11 mouse cellular contexts compared by ENCODE assay signal in the genomic region with DNA sequence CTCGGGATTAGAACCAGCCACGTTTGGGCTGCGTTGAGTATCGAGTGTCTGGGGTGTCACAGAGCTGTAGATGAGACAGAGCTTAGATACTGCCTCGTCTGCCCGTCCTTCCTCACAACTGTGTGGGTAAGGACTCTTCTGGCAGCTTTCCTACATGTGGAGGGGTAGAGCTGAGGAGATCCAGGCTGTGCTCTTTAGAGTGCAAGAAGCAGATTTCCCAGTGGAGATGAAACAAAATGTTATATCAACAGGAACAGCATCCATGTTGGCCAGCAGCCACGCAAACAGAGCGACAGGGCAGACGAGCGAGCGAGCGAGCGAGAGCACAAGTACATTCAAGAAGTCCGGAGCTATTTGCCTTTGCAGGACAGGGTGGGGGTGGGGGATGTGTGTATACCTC. TPM values are rescaled to one million over a fixed set of nuclear protein-coding genes. Genes with fewer than 3 reads are reported as not detected.
A peak's percentile ranks its signal among the peaks of the same experiment; 100 is the strongest.
DNase-seq lines count a peak whose midpoint lies in the region; ATAC-seq and TF ChIP-seq lines count a peak whose summit lies in the region.
"Had no signal": no experiment of that assay in that cellular context is flagged by ENCODE, and none has a peak within 500 bp of the region (broad histone marks: within the 10 kb centered on the region; RNA-seq: fewer than 3 reads in every experiment).

No protein-coding gene starts in this region.

- peak; percentile 20 for DNase-seq in cerebellum, adult 11 months
- DNase-seq in cerebellum, adult 9-10 months, result no peak
- DNase-seq in hindbrain, postnatal 0 days (ENCODE audit: low spot score), result peak; percentile 47
- no peak for DNase-seq in neural tube, embryonic 10.5 days (ENCODE audit: extremely low spot score, low spot score)
- DNase-seq in right cerebral cortex, postnatal 4 days, result peak; percentile 29

- no peak overlapping the region for H3K9ac ChIP-seq in hindbrain, postnatal 0 days (replicated peaks; ENCODE audit: low read length)
- H3K9ac ChIP-seq in hindbrain, embryonic 13.5 days, result no peak overlapping the region
- H3K9ac ChIP-seq in neural tube, embryonic 13.5 days, result no peak overlapping the region
- H3K9ac ChIP-seq: liver, embryonic 14.5 days had no signal

- TF ChIP-seq CTCF in hindbrain, postnatal 0 days (IDR thresholded peaks at IDR 0.05; ENCODE audit: low read depth), result no peak

- no peaks in the 10 kb centered on the region for H3K36me3 ChIP-seq in hindbrain, postnatal 0 days (ENCODE audit: insufficient read depth, low read length)
- no peaks in the 10 kb centered on the region for H3K36me3 ChIP-seq in hindbrain, embryonic 13.5 days
- H3K36me3 ChIP-seq in neural tube, embryonic 13.5 days, result no peaks in the 10 kb centered on the region
- H3K36me3 ChIP-seq: G1E had no signal

- no peak overlapping the region for H3K4me3 ChIP-seq in hindbrain, postnatal 0 days (ENCODE audit: low read length)
- H3K4me3 ChIP-seq in hindbrain, embryonic 13.5 days, result no peak overlapping the region
- H3K4me3 ChIP-seq in neural tube, embryonic 13.5 days, result no peak overlapping the region
- H3K4me3 ChIP-seq: myocyte had no signal

- H3K4me2 ChIP-seq in hindbrain, postnatal 0 days (ENCODE audit: low read depth, low read length), result peak overlapping the region; percentile 14; the same call in 1 of the 2 replicates
- no peak overlapping the region for H3K4me2 ChIP-seq in hindbrain, embryonic 13.5 days
- H3K4me2 ChIP-seq in neural tube, embryonic 13.5 days, result peak overlapping the region; percentile 85

- H3K4me1 ChIP-seq in hindbrain, postnatal 0 days (ENCODE audit: insufficient read depth, low read length), result peaks cover 6% of the 10 kb centered on the region; the same call in 1 of the 2 replicates
- H3K4me1 ChIP-seq in hindbrain, embryonic 13.5 days (replicated peaks), result peaks cover 18% of the 10 kb centered on the region
- peaks cover 18% of the 10 kb centered on the region for H3K4me1 ChIP-seq in neural tube, embryonic 13.5 days (replicated peaks)

- H3K27me3 ChIP-seq in hindbrain, postnatal 0 days (ENCODE audit: insufficient read depth, low read length), result no peaks in the 10 kb centered on the region
- H3K27me3 ChIP-seq in hindbrain, embryonic 13.5 days, result peaks cover 38% of the 10 kb centered on the region
- peaks cover 23% of the 10 kb centered on the region for H3K27me3 ChIP-seq in neural tube, embryonic 13.5 days

- no peaks in the 10 kb centered on the region for H3K9me3 ChIP-seq in hindbrain, postnatal 0 days (ENCODE audit: low read length)
- no peaks in the 10 kb centered on the region for H3K9me3 ChIP-seq in hindbrain, embryonic 13.5 days
- no peaks in the 10 kb centered on the region for H3K9me3 ChIP-seq in neural tube, embryonic 13.5 days
- H3K9me3 ChIP-seq: G1E had no signal

- 71% methylated on average over 14 of the region's 14 CpGs for whole genome bisulfite sequencing in hindbrain, postnatal 0 days
- WGBS in hindbrain, embryonic 13.5 days, result 71% methylated on average over 14 of the region's 14 CpGs
- WGBS in neural tube, embryonic 13.5 days, result 70% methylated on average over 14 of the region's 14 CpGs

- ATAC-seq in hindbrain, postnatal 0 days, result no peak
- no peak for ATAC-seq in hindbrain, embryonic 13.5 days (ENCODE audit: low FRiP score)
- no peak for ATAC-seq in neural tube, embryonic 13.5 days (ENCODE audit: low read depth)
- ATAC-seq in inflammation-experienced regulatory T-cells, adult 6 months, result no peak

- H3K27ac ChIP-seq in hindbrain, postnatal 0 days, result no peak overlapping the region
- no peak overlapping the region for H3K27ac ChIP-seq in hindbrain, embryonic 13.5 days
- H3K27ac ChIP-seq in neural tube, embryonic 13.5 days (replicated peaks), result no peak overlapping the region
- H3K27ac ChIP-seq: liver, embryonic 14.5 days had no signal

RNA-seq across cellular contexts. Expression of gene Kcnh1, which starts 3.1 kb away (rescaled TPM):
- total RNA-seq in hindbrain, postnatal 0 days (2014; rRNA removed), result 7.0 TPM in 2 replicates
- 2.7 and 2.9 TPM in 2 replicates for polyA plus RNA-seq in hindbrain, postnatal 0 days (2015; fragmentation: Nextera tagmentation; extraction: Ambion mirVana)
- 1.8 and 2.2 TPM in 2 replicates for polyA plus RNA-seq in hindbrain, embryonic 13.5 days (2015; fragmentation: Nextera tagmentation; extraction: Ambion mirVana)
- 3.5 and 3.9 TPM in 2 replicates for polyA plus RNA-seq in neural tube, embryonic 13.5 days (2015; fragmentation: Nextera tagmentation; extraction: Ambion mirVana)
- not detected for polyA plus RNA-seq in inflammation-experienced regulatory T-cells, adult 6 months (2017; shearing (Covaris generic))
- polyA plus RNA-seq: G1E had no signal

RNA-seq across cellular contexts. Expression of gene Rcor3, which starts 55.8 kb away (rescaled TPM):
- total RNA-seq in hindbrain, postnatal 0 days (2014; rRNA removed), result 24.2 and 31.2 TPM in 2 replicates
- 50.0 and 51.3 TPM in 2 replicates for polyA plus RNA-seq in hindbrain, postnatal 0 days (2015; fragmentation: Nextera tagmentation; extraction: Ambion mirVana)
- 29.5 and 32.9 TPM in 2 replicates for polyA plus RNA-seq in hindbrain, embryonic 13.5 days (2015; fragmentation: Nextera tagmentation; extraction: Ambion mirVana)
- polyA plus RNA-seq in neural tube, embryonic 13.5 days (2015; fragmentation: Nextera tagmentation; extraction: Ambion mirVana), result 32.3 and 35.7 TPM in 2 replicates
- polyA plus RNA-seq in inflammation-experienced regulatory T-cells, adult 6 months (2017; shearing (Covaris generic)), result 10 to 100 TPM; 10.9 to 19.9 (median 14.6) TPM

Comparison
In these comparisons a context has a peak if more than half of its experiments do, and no peak if none do; other contexts are left out.
1. DNase-seq: peak in cerebellum, adult 11 months (single experiment), hindbrain, postnatal 0 days (single experiment) and right cerebral cortex, postnatal 4 days (single experiment); none in cerebellum, adult 9-10 months (single experiment) and neural tube, embryonic 10.5 days (single experiment).